Mouse (Mus musculus): ENCODE data around the gene Shq1. TPM values are rescaled to one million over a fixed set of nuclear protein-coding genes. Genes with fewer than 3 reads are reported as not detected.

Shq1 gene
- polyA plus RNA-seq, 1 experiment: 3.8 TPM

Other genes starting within 250 kb of the Shq1 start
- 0.18 and 0.21 TPM in 2 replicates for gene Gxylt2, start 33.6 kb upstream of the Shq1 start, polyA plus RNA-seq (2012; rRNA removed)
- gene Ppp4r2, start 162.5 kb upstream of the Shq1 start, polyA plus RNA-seq (2012; rRNA removed): 12.6 and 14.6 TPM in 2 replicates